Mouse (Mus musculus): ENCODE measurements at regions not wholly inside any gene's neighbourhood (a gene's known extent, or its start where the extent isn't known, plus 50 kb on each side); places are given as distances from the start of the nearest gene placed in this dataset.

GRCm38 (mm10) chr3:19044566-19044965 is 583.9 kb downstream of the 1700064H15Rik start:
- DNase-seq (ENCODE audit: low spot score in 2 of 2): no peak
- intact Hi-C loops (cut with DNase I): no loop called here

GRCm38 (mm10) chr3:19045933-19046332 is 582.5 kb downstream of the 1700064H15Rik start:
- intact Hi-C loops (cut with DNase I): no loop called here
- DNase-seq (ENCODE audit: low spot score in 2 of 2): no peak

DNA sequence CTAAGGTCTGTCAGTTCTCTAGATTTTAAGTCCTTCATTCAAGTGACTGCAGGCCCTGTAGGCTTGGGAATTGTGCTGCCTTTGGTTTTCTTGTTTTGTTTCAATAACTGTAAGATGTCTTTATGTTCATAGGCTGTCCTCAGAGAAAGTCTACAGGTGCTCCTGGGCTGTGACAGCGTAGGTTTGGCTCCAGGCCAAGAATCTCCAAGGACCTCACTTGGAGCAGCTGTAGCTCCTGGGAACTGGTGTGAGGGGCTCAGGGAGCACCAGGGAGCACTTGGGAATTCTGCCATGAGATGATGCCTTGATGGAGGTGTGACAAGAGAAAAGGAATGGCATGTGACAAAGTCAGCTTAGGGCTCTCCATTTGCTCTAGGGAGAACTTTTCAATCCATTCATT is 581.9 kb downstream of the 1700064H15Rik start:
- intact Hi-C loops (cut with DNase I): no loop called here
- DNase-seq (ENCODE audit: low spot score in 2 of 2): no peak

DNA sequence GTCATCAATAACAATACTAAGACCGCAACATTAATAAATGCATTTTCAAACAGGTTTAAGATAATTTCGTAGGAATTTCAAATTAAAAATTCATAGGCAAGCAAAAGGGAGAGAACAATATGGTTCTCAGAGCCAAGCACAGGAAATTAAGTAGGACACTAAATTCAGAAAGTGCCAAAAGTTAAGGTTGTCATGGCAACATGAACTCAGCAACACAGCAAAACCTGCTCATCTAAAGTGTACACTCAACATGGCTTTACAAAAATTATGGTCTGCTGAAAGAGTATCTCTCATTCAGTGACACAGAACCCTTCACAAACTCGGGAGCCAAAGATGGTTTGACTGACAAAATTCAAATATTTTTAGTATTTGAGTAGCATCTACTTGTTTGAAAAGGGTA is 572.5 kb downstream of the 1700064H15Rik start:
- peak in 1 of 2 experiments; percentile 60 for DNase-seq (ENCODE audit: low spot score in 2 of 2)
- intact Hi-C loops (cut with DNase I): no loop called here

DNA sequence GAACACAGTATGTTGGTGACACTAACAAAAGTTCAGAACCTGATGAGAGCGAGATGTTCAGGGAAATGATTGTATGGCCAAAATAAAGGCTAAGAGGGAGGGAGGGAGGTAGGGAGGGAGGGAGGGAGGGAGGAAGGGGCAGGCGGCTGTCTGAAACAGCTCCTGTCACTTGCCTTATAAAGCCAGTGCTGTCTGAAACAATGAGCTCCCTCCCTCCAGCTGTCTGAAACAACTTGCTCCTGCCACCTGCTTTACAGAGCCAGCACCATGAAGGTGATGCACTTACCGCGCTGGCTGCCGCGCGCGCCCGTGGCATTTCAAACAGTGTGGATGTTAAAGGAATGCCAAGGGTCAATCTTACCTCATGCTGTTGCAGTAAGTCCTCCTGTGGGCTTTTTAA is 571.9 kb downstream of the 1700064H15Rik start:
- intact Hi-C loops (cut with DNase I): no loop called here
- no peak for DNase-seq (ENCODE audit: low spot score in 2 of 2)

- intact Hi-C loops (cut with DNase I): loop anchor here (5.0 kb wide), 1 partner anchor 418 kb away; no protein-coding TSS in a partner anchor
- no peak for DNase-seq (ENCODE audit: low spot score in 2 of 2)
Measured at GRCm38 (mm10) chr3:19059906-19060870, 568.3 kb downstream of the 1700064H15Rik start.

DNA sequence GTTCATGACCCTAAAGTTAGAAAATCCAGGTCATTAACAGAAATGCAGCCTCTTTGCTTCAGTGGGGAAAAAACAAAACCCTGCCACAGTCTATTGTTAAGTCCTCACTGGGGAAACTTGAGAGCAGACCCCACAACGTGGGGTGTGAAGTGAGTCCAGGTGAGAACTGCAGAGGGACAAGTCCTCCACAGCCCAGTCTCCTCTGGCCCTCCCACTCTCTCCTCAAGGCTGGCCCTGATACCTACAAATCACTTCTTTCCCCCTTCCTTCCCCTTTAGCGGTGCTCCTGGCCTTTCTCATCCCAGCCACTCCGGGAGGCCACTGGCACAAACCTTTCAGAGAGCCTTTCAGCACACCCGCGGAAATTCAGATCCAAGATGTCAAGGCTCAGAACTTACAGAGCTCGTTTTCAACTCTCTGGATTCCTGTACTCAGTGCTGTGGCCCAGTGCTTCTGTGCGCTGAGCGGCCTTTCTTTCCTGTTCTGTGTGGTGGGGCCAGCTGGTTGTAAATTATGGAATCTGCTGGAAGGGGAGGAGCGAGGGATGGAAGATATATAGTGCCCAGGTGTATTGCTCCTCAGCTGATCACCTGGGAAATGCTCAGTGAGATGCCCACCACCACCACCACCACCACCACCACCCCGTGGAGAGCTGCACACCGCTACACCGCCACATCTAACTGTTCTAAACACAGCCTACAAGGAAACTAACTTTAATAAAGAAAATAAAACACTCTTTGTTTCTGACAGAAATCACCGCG is 566.8 kb downstream of the 1700064H15Rik start:
- intact Hi-C loops (cut with DNase I): loop anchor here (1.0 to 5.0 kb wide), 3 partner anchors 419 to 1012 kb away; no protein-coding TSS in a partner anchor
- no peak for DNase-seq (ENCODE audit: low spot score in 2 of 2)

DNA sequence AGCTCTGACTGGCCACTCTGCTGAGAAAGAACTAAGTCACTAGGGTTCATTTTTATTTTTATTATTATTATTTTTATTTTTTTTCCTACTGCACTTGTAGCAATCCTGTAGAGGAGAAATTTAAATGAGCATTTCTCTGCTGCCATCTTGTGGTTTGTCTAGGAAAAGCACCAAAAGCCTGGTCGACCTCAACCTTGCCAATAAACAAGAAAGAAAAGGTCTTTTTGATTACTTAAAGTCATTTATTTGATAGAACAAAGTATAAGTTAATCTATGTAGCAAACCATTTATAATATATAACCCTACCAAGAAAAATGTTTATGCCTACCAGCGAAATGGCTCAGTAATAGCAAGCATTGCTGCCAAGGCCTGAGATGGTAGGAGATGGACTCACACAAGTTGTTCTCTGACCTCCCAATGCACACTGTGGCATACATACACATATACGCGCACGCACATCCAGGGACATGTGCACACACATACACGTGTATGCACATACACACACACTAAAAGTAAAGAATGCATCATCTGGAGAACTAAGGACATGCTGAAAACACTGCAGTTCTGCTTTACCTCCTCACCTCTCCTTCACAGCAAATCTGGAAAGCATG is 566.1 kb downstream of the 1700064H15Rik start:
- intact Hi-C loops (cut with DNase I): loop anchor here (1.0 to 5.0 kb wide), 3 partner anchors 420 to 1013 kb away; no protein-coding TSS in a partner anchor
- DNase-seq (ENCODE audit: low spot score in 2 of 2): peak; percentile 68 to 79

DNA sequence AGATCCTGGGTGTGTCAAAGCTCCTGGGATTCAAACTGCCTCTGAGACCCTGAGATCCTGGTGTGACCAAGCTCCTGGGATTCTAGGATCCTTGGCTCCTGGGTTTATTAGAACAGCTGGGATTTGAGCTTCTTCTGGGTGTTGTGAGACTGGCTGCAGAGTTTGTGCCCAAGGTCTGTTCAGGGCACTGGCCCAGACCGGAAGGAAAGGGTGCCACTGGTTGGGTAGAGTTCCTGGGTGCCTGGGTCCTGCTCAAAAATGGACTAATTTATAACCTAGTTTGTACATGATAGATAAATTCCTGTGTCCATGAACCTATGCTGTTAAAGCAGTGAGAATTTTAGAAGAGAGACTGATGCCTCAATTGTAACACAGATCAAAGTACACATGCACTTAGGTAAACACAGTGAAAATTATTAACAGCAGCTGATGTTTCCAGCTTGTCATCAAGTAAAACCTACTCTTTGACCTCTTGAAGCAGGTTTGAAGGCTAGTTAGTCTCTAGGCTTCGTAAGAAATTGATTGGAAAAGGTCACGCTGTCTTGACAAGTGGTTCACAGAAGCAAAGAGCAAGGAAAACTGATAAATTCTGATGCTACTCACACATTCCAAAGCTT is 561.2 kb downstream of the 1700064H15Rik start:
- intact Hi-C loops (cut with DNase I): no loop called here
- no peak for DNase-seq (ENCODE audit: low spot score in 2 of 2)
